Mouse (Mus musculus) embryonic stem cell, embryonic (primary cell): ENCODE data around the gene Slc6a13.

Source experiments
- CTCF ChIA-PET, 4 experiments: fragments of 300-600 bp in 2 of 4; fragments of 350-600 bp in 2 of 4; sonication (Branson Sonifier 250); formaldehyde crosslinking; loops; one replicate each; lab custom pipeline; 2022; ENCODE audit warnings: inconsistent platforms in 2 of 4; lab: Charles Lee
- POLR2A ChIA-PET, 4 experiments: fragments of 300-600 bp in 2 of 4; fragments of 350-600 bp in 2 of 4; sonication (Branson Sonifier 250); formaldehyde crosslinking; loops; one replicate each; lab custom pipeline; 2022; ENCODE audit warnings: antibody characterized with exemption in 4 of 4, inconsistent platforms in 1 of 4; lab: Charles Lee

The Slc6a13 gene

GRCm38 (mm10) chr6:121299954-121300353 lies at the start of gene Slc6a13:
Slc6a13 (plus strand) TSS chr6:121300227.
- ChIA-PET POLR2A (interaction anchor here in 1 of 4 experiments (0.9 kb wide), 1 partner anchor 17 kb away, joined by 3 read pairs; no protein-coding TSS in a partner anchor), CTCF (no interaction called here)

- CTCF ChIA-PET = interaction anchor here in 1 of 4 experiments (0.6 kb wide), 1 partner anchor 57 kb away, joined by 5 read pairs; no protein-coding TSS in a partner anchor
- POLR2A ChIA-PET = interaction anchor here in 1 of 4 experiments (0.6 to 2.0 kb wide), 2 partner anchors 57 to 1143 kb away, joined by 3 to 5 read pairs; no protein-coding TSS in a partner anchor
Measured at GRCm38 (mm10) chr6:121250406-121250805, 49.6 kb upstream of the Slc6a13 start.

- CTCF ChIA-PET = interaction anchor here in 2 of 4 experiments (0.6 to 0.7 kb wide), 2 partner anchors 56 to 204 kb away, joined by 3 to 5 read pairs; no protein-coding TSS in a partner anchor
- POLR2A ChIA-PET = interaction anchor here in 1 of 4 experiments (0.6 to 2.0 kb wide), 4 partner anchors 11 to 287 kb away, joined by 3 to 5 read pairs (median 4); no protein-coding TSS in a partner anchor
Measured at GRCm38 (mm10) chr6:121251256-121251655, 48.8 kb upstream of the Slc6a13 start.

GRCm38 (mm10) chr6:121260548-121260947 lies 39.5 kb upstream of the Slc6a13 start:
- ChIA-PET POLR2A (interaction anchor here in 1 of 4 experiments (0.6 kb wide), 1 partner anchor 13 kb away, joined by 3 read pairs; no protein-coding TSS in a partner anchor), CTCF (interaction anchor here in 2 of 4 experiments (0.7 to 1.1 kb wide), 2 partner anchors 77 to 127 kb away, joined by 3 to 5 read pairs; partner anchors contain the start of gene Pex26 (in 1 of the 2))

- ChIA-PET CTCF (interaction anchor here in 2 of 4 experiments (0.7 to 1.1 kb wide), 2 partner anchors 77 to 126 kb away, joined by 3 to 5 read pairs; partner anchors contain the start of gene Pex26 (in 1 of the 2)), POLR2A (no interaction called here)
Measured at GRCm38 (mm10) chr6:121261233-121261632, 38.8 kb upstream of the Slc6a13 start.

GRCm38 (mm10) chr6:121262004-121262403 lies 38.0 kb upstream of the Slc6a13 start:
- CTCF ChIA-PET = interaction anchor here in 1 of 4 experiments (0.5 kb wide), 1 partner anchor 639 kb away, joined by 3 read pairs; no protein-coding TSS in a partner anchor
- POLR2A ChIA-PET = no interaction called here

GRCm38 (mm10) chr6:121262496-121262895 lies 37.5 kb upstream of the Slc6a13 start:
- ChIA-PET CTCF (interaction anchor here in 1 of 4 experiments (0.5 kb wide), 1 partner anchor 640 kb away, joined by 3 read pairs; no protein-coding TSS in a partner anchor), POLR2A (no interaction called here)

GRCm38 (mm10) chr6:121270156-121270555 lies 29.9 kb upstream of the Slc6a13 start:
- CTCF ChIA-PET = interaction anchor here in 1 of 4 experiments (1.4 kb wide), 1 partner anchor 263 kb away, joined by 9 read pairs; no protein-coding TSS in a partner anchor

GRCm38 (mm10) chr6:121271707-121272074 lies 28.3 kb upstream of the Slc6a13 start:
- CTCF ChIA-PET = no interaction called here

More at GRCm38 (mm10) chr6:121270156-121270555, 29.9 kb upstream of the Slc6a13 start:
- POLR2A ChIA-PET = no interaction called here

GRCm38 (mm10) chr6:121272075-121272800 lies 27.8 kb upstream of the Slc6a13 start:
- ChIA-PET POLR2A (interaction anchor here in 1 of 4 experiments (0.7 kb wide), 1 partner anchor 88 kb away, joined by 3 read pairs; no protein-coding TSS in a partner anchor), CTCF (interaction anchor here in 3 of 4 experiments (0.7 to 3.6 kb wide), 5 partner anchors 66 to 289 kb away, joined by 3 to 19 read pairs (median 13); partner anchors contain the start of gene Pex26 (in 1 of the 3))

More at GRCm38 (mm10) chr6:121271707-121272074, 28.3 kb upstream of the Slc6a13 start:
- POLR2A ChIA-PET = interaction anchor here in 1 of 4 experiments (0.5 kb wide), 1 partner anchor 50 kb away, joined by 3 read pairs; no protein-coding TSS in a partner anchor

- ChIA-PET POLR2A (interaction anchor here in 2 of 4 experiments (0.9 to 1.1 kb wide), 2 partner anchors 19 to 81 kb away, joined by 3 to 5 read pairs; no protein-coding TSS in a partner anchor), CTCF (interaction anchor here (0.5 to 3.6 kb wide), 22 partner anchors 8 to 782 kb away, joined by 3 to 19 read pairs (median 4); partner anchors contain the start of genes Iqsec3 (in 1 of the 4) and Pex26 (in 1 of the 4))
Measured at GRCm38 (mm10) chr6:121274356-121274755, 25.7 kb upstream of the Slc6a13 start.

- CTCF ChIA-PET = no interaction called here
- POLR2A ChIA-PET = no interaction called here
Measured at GRCm38 (mm10) chr6:121284132-121284531, 15.9 kb upstream of the Slc6a13 start.

GRCm38 (mm10) chr6:121299317-121299716 lies 710 bp upstream of the Slc6a13 start:
- POLR2A ChIA-PET = interaction anchor here in 1 of 4 experiments (0.9 to 1.0 kb wide), 2 partner anchors 17 to 108 kb away, joined by 3 read pairs; no protein-coding TSS in a partner anchor
- CTCF ChIA-PET = interaction anchor here in 1 of 4 experiments (1.5 kb wide), 1 partner anchor 25 kb away, joined by 4 read pairs; no protein-coding TSS in a partner anchor

- POLR2A ChIA-PET = no interaction called here
Measured at GRCm38 (mm10) chr6:121300504-121300903, 477 bp downstream of the Slc6a13 start.

GRCm38 (mm10) chr6:121303466-121304220 lies 3.6 kb downstream of the Slc6a13 start:
- ChIA-PET POLR2A (no interaction called here), CTCF (interaction anchor here in 3 of 4 experiments (0.7 to 2.4 kb wide), 3 partner anchors 29 to 40 kb away, joined by 3 to 14 read pairs (median 3); no protein-coding TSS in a partner anchor)

More at GRCm38 (mm10) chr6:121300504-121300903, 477 bp downstream of the Slc6a13 start:
- CTCF ChIA-PET = no interaction called here

GRCm38 (mm10) chr6:121304630-121305029 lies 4.6 kb downstream of the Slc6a13 start:
- POLR2A ChIA-PET = no interaction called here

GRCm38 (mm10) chr6:121305571-121305970 lies 5.5 kb downstream of the Slc6a13 start:
- ChIA-PET POLR2A (interaction anchor here in 1 of 4 experiments (0.6 kb wide), 1 partner anchor 52 kb away, joined by 3 read pairs; no protein-coding TSS in a partner anchor), CTCF (interaction anchor here in 2 of 4 experiments (0.6 to 2.4 kb wide), 2 partner anchors 32 to 483 kb away, joined by 3 to 14 read pairs; partner anchors contain the start of gene Atp6v1e1 (in 1 of the 2))

More at GRCm38 (mm10) chr6:121304630-121305029, 4.6 kb downstream of the Slc6a13 start:
- CTCF ChIA-PET = interaction anchor here (0.5 to 2.4 kb wide), 5 partner anchors 30 to 503 kb away, joined by 3 to 14 read pairs (median 3); no protein-coding TSS in a partner anchor
